Mouse (Mus musculus) neural tube, embryonic 14.5 days (tissue): ENCODE measurements at regions not wholly inside any gene's neighbourhood (a gene's known extent, or its start where the extent isn't known, plus 50 kb on each side); places are given as distances from the start of the nearest gene placed in this dataset.

Experiments
- ATAC-seq: fragments of 200-750 bp; cut with Nextera tagmentation; 2 replicates; pipeline ENCODE4 v1.8.0; 2017; ENCODE audit warnings: low read depth, mild to moderate bottlenecking, moderate TSS enrichment, moderate library complexity
- H3K27ac ChIP-seq: fragments of 300-500 bp; sonication (generic); 2 replicates; pipeline ENCODE4 v1.5.1; 2014; ENCODE audit warnings: low read depth, mild to moderate bottlenecking, control low read depth, low read length, moderate library complexity, mixed read lengths
- H3K27me3 ChIP-seq: fragments of 300-500 bp; sonication (generic); 2 replicates; pipeline ENCODE4 v1.6.1; 2014; ENCODE audit warnings: low read length; ENCODE audit not compliant: control insufficient read depth, insufficient read depth
- H3K36me3 ChIP-seq: fragments of 300-500 bp; sonication (generic); 2 replicates; pipeline ENCODE4 v1.6.1; 2014; ENCODE audit warnings: low read length, mixed read lengths; ENCODE audit not compliant: control insufficient read depth, insufficient read depth
- H3K4me1 ChIP-seq: fragments of 300-500 bp; sonication (generic); 2 replicates; pipeline ENCODE4 v1.6.1; 2014; ENCODE audit warnings: low read length; ENCODE audit not compliant: control insufficient read depth, insufficient read depth
- H3K4me2 ChIP-seq: fragments of 300-500 bp; sonication (generic); 2 replicates; pipeline ENCODE4 v1.6.1; 2014; ENCODE audit warnings: mild to moderate bottlenecking, low read depth, low read length, control low read depth
- H3K4me3 ChIP-seq: fragments of 300-500 bp; sonication (generic); 2 replicates; pipeline ENCODE4 v1.5.1; 2014; ENCODE audit warnings: low read depth, low read length, control low read depth, mixed read lengths
- H3K9ac ChIP-seq: fragments of 300-500 bp; sonication (generic); replicated peaks from 2 replicates; pipeline ENCODE4 v1.6.1; 2014; ENCODE audit warnings: low read depth, mild to moderate bottlenecking, control low read depth, low read length, mixed read lengths
- H3K9me3 ChIP-seq: fragments of 300-500 bp; sonication (generic); 2 replicates; pipeline ENCODE4 v1.6.1; 2016; ENCODE audit warnings: low read length; ENCODE audit not compliant: control insufficient read depth
- WGBS: fragments of 180-500 bp; shearing (Covaris S2); extraction: QIAGEN DNeasy Blood & Tissue Kit; methylation state at CpG from one replicate; pipeline ENCODE4 v1.1.7; 2014; 5-methylcytosine and 5-hydroxymethylcytosine counted together

DNA sequence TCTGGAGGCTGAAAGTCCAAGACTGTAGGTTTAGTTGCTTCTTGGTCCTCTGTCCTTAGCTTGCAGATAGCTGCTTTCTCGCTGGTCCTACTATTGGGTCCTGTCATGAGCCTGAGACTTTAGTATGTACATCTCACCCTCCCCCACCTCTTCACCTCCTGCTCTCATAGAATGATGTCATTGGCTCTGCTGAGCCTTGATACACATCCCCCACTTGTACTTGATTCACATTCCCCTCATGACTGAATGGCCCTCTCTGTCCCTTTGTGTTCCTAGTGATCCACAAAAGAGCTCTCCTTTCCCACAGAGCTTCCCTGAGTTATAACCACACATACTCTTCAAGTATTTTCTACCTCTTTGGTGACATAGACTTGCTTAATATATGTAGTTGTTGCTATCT lies 201.5 kb upstream of the Rad23b start:
- Histone ChIP-seq H3K9ac (no peak overlapping the region), H3K4me3 (no peak overlapping the region), H3K36me3 (no peaks in the 10 kb centered on the region), H3K27me3 (no peaks in the 10 kb centered on the region), H3K9me3 (no peaks in the 10 kb centered on the region), H3K4me2 (no peak overlapping the region), H3K4me1 (no peaks in the 10 kb centered on the region), H3K27ac (no peak overlapping the region)
- peak; percentile 11; the same call in 1 of the 2 replicates for ATAC-seq
- 61% methylated on average over 1 of the region's 1 CpGs for WGBS

DNA sequence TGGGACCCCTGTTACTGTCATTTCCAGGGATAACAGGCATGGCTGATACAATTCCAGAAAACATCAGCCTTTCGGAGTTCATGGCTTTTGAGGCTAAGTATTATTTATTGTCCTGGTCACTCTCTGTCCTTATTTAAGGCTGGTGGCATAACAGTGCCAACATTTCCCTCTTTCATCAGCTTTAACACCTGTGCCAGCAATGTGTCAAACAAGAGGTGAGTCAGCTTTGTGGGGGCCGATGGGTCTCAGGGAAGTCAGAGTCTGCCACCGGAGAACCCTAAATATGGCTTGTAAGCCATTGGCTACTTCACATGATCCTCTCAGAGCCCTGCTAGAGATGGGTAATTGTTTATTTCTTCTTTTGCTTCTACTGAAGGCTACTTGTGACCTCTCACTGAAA lies 195.3 kb upstream of the Rad23b start:
- Histone ChIP-seq H3K27me3 (no peaks in the 10 kb centered on the region), H3K4me1 (no peaks in the 10 kb centered on the region), H3K9me3 (no peaks in the 10 kb centered on the region), H3K27ac (no peak overlapping the region), H3K4me2 (no peak overlapping the region), H3K9ac (no peak overlapping the region), H3K36me3 (no peaks in the 10 kb centered on the region), H3K4me3 (no peak overlapping the region)
- 86% methylated on average over 3 of the region's 3 CpGs for WGBS
- no peak for ATAC-seq

DNA sequence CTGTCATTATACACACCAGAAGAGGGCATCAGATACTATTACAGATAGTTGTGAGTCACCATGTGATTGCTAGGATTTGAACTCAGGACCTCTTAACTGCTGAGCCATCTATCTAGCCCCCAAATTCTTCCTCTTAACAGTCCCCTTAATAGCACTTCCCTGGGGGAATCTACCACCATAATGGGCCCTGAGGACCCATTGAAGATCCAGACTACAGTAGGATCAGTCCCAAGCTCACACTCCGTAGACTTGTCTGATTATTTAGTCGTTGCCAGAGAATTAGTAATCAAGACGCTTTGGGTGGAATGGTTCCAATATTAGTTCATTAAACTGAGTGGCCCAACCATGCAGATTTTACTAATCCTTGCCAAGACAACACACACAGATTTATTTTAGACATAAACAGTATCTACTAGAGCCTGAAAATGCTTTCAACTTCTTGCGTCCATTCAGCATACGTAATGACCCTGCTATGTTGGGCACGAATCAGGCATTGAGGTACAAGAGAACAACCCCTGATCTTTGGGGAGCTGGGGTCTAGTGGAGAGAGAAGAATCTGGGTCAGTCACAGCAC lies 191.6 kb upstream of the Rad23b start:
- ATAC-seq: no peak

DNA sequence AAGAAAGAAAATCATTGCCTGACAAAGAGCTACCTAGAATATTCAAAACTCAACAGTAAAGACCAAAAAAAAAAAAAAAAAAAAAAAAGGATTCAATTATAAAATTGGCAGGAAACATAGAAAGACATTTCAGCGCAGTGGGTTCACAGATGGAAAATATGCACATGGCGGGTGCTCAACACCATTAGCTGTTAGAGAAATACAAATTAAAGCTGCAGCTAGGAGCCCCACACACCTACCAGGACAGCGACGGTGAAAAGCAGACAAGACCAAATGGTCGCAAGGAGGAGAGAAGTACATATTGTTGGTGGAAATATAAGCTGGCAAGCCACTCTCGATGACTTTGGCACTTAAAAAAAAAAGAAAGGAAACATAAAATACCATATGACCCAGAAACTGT lies 183.6 kb upstream of the Rad23b start:
- H3K9ac ChIP-seq: no peak overlapping the region
- no peak for ATAC-seq
- no peak overlapping the region for H3K27ac ChIP-seq
- no peak overlapping the region for H3K4me2 ChIP-seq
- no peaks in the 10 kb centered on the region for H3K4me1 ChIP-seq
- H3K4me3 ChIP-seq: no peak overlapping the region
- 89% methylated on average over 6 of the region's 6 CpGs for WGBS
- no peaks in the 10 kb centered on the region for H3K27me3 ChIP-seq
- H3K36me3 ChIP-seq: no peaks in the 10 kb centered on the region
- H3K9me3 ChIP-seq: no peaks in the 10 kb centered on the region

More for the DNA sequence above, 191.6 kb upstream of the Rad23b start:
- Histone ChIP-seq H3K9ac (no peak overlapping the region), H3K27me3 (no peaks in the 10 kb centered on the region), H3K4me1 (no peaks in the 10 kb centered on the region), H3K9me3 (no peaks in the 10 kb centered on the region), H3K36me3 (no peaks in the 10 kb centered on the region), H3K27ac (no peak overlapping the region), H3K4me3 (no peak overlapping the region), H3K4me2 (no peak overlapping the region)
- WGBS: 78% methylated on average over 6 of the region's 6 CpGs

DNA sequence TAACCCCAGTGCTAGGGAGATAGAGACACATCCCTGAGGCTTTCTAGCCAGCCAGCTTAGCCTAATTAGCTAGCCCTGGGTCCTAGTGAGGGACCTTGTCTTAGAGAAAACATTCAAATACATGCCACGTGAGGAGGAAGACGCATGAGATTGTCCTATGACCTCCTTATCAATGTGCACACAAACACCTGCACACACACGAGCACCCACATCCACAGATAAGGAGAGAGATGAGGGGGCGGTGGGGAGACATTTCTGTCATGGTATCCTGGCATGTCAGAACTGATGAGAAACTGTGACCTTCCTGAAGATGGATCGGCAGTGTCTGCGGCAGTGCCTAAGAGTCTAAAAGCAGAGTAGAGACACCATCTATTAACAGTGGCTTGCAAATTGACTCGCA lies 180.8 kb upstream of the Rad23b start:
- H3K27ac ChIP-seq: no peak overlapping the region
- no peak overlapping the region for H3K4me3 ChIP-seq
- no peaks in the 10 kb centered on the region for H3K27me3 ChIP-seq
- no peaks in the 10 kb centered on the region for H3K9me3 ChIP-seq
- H3K4me2 ChIP-seq: no peak overlapping the region
- H3K4me1 ChIP-seq: no peaks in the 10 kb centered on the region
- WGBS: 93% methylated on average over 7 of the region's 7 CpGs
- no peaks in the 10 kb centered on the region for H3K36me3 ChIP-seq
- no peak overlapping the region for H3K9ac ChIP-seq
- ATAC-seq: no peak

DNA sequence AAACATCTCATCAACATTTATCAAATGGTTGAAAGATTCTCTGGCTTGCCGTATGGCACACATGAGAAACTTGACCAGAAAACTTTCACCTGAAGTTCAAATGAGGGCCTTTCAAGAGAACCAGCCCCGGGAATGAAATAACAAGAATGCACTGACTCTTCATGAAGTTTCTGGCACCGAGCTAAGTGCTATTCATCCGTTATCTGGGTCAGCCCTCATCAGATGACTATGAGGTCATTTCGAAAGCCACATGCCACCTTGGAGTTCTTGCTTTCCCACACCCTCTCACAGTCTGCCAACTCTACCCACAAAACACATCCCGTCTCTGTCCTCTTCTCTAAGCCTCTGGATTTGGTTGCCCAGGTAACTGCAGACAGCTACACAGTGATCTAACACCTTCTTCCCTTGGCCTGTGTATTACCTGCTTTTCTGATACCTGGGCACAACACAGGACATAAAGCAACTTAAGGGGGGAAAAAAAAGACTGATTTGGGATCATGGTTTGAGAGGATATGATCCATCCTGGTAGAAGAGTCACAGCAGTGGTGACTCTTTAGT lies 177.4 kb upstream of the Rad23b start:
- no peak for ATAC-seq
- no peak overlapping the region for H3K9ac ChIP-seq
- H3K4me3 ChIP-seq: no peak overlapping the region
- 91% methylated on average over 6 of the region's 6 CpGs for WGBS
- no peaks in the 10 kb centered on the region for H3K9me3 ChIP-seq
- H3K36me3 ChIP-seq: no peaks in the 10 kb centered on the region
- H3K27me3 ChIP-seq: no peaks in the 10 kb centered on the region
- H3K27ac ChIP-seq: no peak overlapping the region
- no peaks in the 10 kb centered on the region for H3K4me1 ChIP-seq
- H3K4me2 ChIP-seq: no peak overlapping the region

DNA sequence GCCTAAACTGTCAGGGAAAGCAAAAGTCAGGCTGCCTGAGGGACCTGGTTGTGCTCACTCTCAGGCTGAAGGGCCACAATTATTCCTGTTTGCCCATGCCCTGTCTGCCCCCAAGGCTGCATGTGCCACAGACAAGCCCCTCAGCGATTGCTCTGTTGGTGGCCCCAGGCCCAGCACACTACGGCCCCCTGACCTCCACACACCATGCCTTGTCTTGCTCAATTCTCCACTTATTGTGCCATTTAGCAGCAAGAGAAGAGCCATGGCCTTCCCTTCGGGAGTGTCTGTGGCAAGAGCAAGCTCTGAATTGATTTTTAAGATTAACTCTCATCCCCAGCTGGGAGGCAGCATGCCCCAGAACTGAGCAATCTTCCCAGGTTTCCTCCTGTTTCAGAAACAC lies 173.8 kb upstream of the Rad23b start:
- no peak for ATAC-seq
- H3K36me3 ChIP-seq: no peaks in the 10 kb centered on the region
- no peaks in the 10 kb centered on the region for H3K27me3 ChIP-seq
- no peak overlapping the region for H3K9ac ChIP-seq
- no peaks in the 10 kb centered on the region for H3K9me3 ChIP-seq
- 71% methylated on average over 3 of the region's 3 CpGs for WGBS
- no peak overlapping the region for H3K4me2 ChIP-seq
- H3K4me3 ChIP-seq: no peak overlapping the region
- H3K27ac ChIP-seq: no peak overlapping the region
- no peaks in the 10 kb centered on the region for H3K4me1 ChIP-seq

DNA sequence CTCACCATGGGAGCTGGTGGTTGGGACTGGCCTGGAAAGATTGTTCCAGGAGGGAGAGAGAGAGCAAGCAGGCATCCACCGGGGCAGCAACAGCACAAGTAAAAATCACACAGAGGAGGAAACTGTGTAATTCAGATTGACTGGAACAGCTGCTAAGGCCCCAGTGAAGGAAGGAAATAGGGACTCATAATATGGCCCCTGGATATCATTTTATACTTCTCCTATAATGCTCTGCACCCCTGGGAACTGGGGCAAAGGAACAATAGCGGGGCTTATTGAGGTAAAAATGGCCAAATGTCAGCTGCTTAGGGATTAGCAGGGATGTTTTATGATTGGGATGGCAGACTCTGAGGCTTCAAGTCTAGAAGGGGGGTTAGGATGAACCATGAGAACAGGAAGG lies 170.4 kb upstream of the Rad23b start:
- 72% methylated on average over 2 of the region's 2 CpGs for WGBS

DNA sequence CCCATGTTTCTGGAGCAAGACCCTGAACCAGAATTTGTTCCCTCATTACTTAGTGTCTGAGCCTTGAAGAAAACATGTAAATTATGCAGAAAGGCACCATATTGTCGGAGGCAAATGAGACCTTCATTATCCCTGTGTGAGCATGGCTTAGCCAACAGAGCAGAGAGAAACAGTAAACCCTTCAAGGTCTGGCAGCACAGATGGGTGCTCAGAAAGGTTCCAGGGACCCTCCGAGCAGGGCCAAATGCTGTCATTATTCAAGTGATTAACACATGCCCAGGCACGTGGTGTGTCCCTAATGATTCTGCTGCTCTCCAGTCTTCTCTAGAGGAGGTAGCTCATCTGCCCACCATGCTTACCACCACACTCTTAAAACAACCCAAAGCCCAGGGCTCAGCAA lies 166.3 kb upstream of the Rad23b start:
- Histone ChIP-seq H3K9ac (no peak overlapping the region), H3K4me2 (no peak overlapping the region), H3K4me1 (no peaks in the 10 kb centered on the region), H3K36me3 (no peaks in the 10 kb centered on the region), H3K4me3 (no peak overlapping the region), H3K27ac (no peak overlapping the region), H3K9me3 (no peaks in the 10 kb centered on the region), H3K27me3 (no peaks in the 10 kb centered on the region)
- ATAC-seq: no peak
- WGBS: 61% methylated on average over 3 of the region's 3 CpGs

More for the DNA sequence above, 170.4 kb upstream of the Rad23b start:
- Histone ChIP-seq H3K4me1 (no peaks in the 10 kb centered on the region), H3K4me2 (no peak overlapping the region), H3K4me3 (no peak overlapping the region), H3K9me3 (no peaks in the 10 kb centered on the region), H3K27me3 (no peaks in the 10 kb centered on the region), H3K36me3 (no peaks in the 10 kb centered on the region), H3K9ac (no peak overlapping the region), H3K27ac (no peak overlapping the region)
- no peak for ATAC-seq
